Mouse (Mus musculus) ES-Bruce4 (cell line): ENCODE measurements around the gene Endog.

ENCODE experiments used
- CTCF ChIP-seq: IDR thresholded peaks from one replicate; pipeline ENCODE4 v1.8.1; 2011; ENCODE audit warnings: low read depth, low read length
- EP300 ChIP-seq: IDR thresholded peaks from 2 replicates; pipeline ENCODE4 v1.6.1; 2011; ENCODE audit warnings: low read depth, low read length; ENCODE audit not compliant: insufficient read depth
- POLR2A ChIP-seq: IDR thresholded peaks from one replicate; pipeline ENCODE4 v1.8.1; 2011; ENCODE audit warnings: low read length; ENCODE audit not compliant: insufficient read depth

DNA sequence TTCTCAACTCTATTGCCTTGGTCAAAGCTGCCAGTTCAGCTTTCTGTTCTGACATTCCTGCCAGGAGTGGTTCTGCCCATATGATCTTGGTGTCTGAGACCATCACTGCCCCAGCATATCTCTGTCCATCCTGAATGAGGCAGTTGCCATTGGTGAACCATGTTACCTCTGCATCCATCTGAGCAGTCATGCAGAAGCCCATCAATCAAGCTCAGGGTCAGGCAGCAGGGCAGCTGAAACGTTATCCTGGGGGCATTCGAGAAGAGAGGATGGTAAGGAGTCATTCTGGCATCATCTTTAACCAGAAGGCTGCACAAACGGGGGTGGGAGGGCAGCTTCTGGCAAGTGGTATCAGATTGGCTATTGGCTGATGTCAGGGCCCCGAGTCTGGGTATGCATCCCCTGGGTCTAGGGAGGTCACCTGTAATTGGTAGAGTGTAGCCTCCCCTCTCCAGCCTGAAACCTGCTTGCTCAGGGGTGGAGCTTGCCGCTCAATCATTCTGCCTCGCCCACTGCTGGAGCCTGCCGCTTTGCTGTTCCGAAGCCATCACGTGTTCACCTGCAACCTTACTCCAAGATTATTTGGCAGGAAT lies 6.9 kb upstream of the Endog start:
- no peak for TF ChIP-seq CTCF
- no peak for TF ChIP-seq POLR2A
- no peak for TF ChIP-seq EP300
